Mouse (Mus musculus) E14TG2a.4 (cell line): ENCODE measurements around the gene Fam166a.

Source experiments
- H3K27me3 ChIP-seq: 2 replicates; pipeline ENCODE4 v1.6.1; 2014; ENCODE audit warnings: low read length, control low read depth; ENCODE audit not compliant: insufficient read depth
- H3K36me3 ChIP-seq: 2 replicates; pipeline ENCODE4 v1.6.1; 2014; ENCODE audit warnings: low read length, control low read depth; ENCODE audit not compliant: insufficient read depth
- H3K4me1 ChIP-seq: replicated peaks from 2 replicates; pipeline ENCODE4 v1.6.1; 2014; ENCODE audit warnings: low read depth, low read length, control low read depth
- H3K4me3 ChIP-seq: replicated peaks from 2 replicates; pipeline ENCODE4 v1.5.1; 2014; ENCODE audit warnings: mild to moderate bottlenecking, low read length
- H3K9me3 ChIP-seq: 2 replicates; pipeline ENCODE4 v1.6.1; 2014; ENCODE audit warnings: low read length, control low read depth
- CTCF ChIP-seq: conservative IDR thresholded peaks from 2 replicates; pipeline ENCODE4 v1.5.1; 2014; ENCODE audit warnings: low read length
- NANOG ChIP-seq: IDR thresholded peaks from 2 replicates; pipeline ENCODE4 v1.6.1; 2014; ENCODE audit warnings: borderline replicate concordance, low read length, mixed read lengths
- POU5F1 ChIP-seq: IDR thresholded peaks from 2 replicates; pipeline ENCODE4 v1.6.1; 2014; ENCODE audit warnings: low read length, borderline replicate concordance

Fam166a gene

GRCm38 (mm10) chr2:25218445-25218844 is at the start of gene Fam166a:
TSS of gene Fam166a (plus strand) at chr2:25218745.
- TF ChIP-seq POU5F1 = no peak
- Histone ChIP-seq H3K4me1 (peaks cover 42% of the 10 kb centered on the region), H3K9me3 (no peaks in the 10 kb centered on the region), H3K4me3 (no peak within 1 kb of the TSS), H3K27me3 (peaks cover 6% of the 10 kb centered on the region), H3K36me3 (peaks cover 28% of the 10 kb centered on the region)

- H3K4me1 ChIP-seq = peaks cover 43% of the 10 kb centered on the region
- H3K27me3 ChIP-seq = peaks cover 89% of the 10 kb centered on the region
Observed at GRCm38 (mm10) chr2:25169778-25170177, 48.8 kb upstream of the Fam166a start.

DNA sequence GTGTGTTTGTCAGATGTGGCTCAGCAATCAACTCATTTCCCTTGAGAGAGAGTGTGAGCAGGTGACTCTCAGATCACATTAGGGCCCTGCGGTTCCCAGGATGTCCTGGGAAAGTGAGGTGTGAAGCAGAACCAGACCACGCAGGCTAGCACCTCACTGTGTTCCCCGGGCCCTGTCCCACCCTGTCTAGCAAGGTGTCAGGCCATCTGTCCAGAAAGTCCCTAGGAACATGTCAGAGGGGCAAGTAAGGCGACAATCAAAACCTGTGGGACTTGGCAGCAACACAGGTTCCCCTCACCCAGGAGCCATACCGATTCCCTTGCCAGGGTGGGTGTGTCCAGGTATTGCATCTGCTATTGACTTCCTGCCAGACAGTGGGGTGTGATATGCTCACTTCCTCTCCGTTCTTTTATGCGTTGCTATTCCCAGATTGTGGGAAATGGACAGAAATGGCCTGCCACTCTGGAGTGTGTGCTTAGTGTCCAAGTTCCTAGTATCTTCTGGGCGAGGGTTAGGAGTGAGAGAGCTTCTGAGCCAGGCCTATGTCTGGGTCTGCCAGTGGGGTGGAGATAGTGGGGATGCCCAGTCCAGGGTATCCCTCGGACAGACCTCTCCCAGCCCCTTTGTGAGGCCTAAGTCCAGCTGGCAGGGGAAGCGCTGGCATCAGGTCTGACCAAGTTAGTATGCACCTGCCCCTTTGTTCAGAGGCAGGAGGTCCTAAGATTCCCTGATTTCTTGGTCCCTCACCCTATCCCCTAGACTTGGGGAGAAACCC is 48.0 kb upstream of the Fam166a start:
- TF ChIP-seq POU5F1 (no peak), NANOG (no peak), CTCF (no peak)
- no peak overlapping the region for H3K4me3 ChIP-seq
- H3K9me3 ChIP-seq = peaks cover 2% of the 10 kb centered on the region; the same call in 1 of the 2 replicates
- H3K36me3 ChIP-seq = no peaks in the 10 kb centered on the region
- H3K4me1 ChIP-seq = peaks cover 49% of the 10 kb centered on the region
- H3K27me3 ChIP-seq = peaks cover 89% of the 10 kb centered on the region

More at GRCm38 (mm10) chr2:25169778-25170177, 48.8 kb upstream of the Fam166a start:
- Histone ChIP-seq H3K36me3 (no peaks in the 10 kb centered on the region), H3K9me3 (peaks cover 2% of the 10 kb centered on the region; the same call in 1 of the 2 replicates), H3K4me3 (no peak overlapping the region; the same call in 1 of the 2 replicates)
- TF ChIP-seq POU5F1 = no peak
- no peak for TF ChIP-seq NANOG
- TF ChIP-seq CTCF = no peak

- Histone ChIP-seq H3K4me3 (no peak overlapping the region), H3K9me3 (peaks cover 2% of the 10 kb centered on the region; the same call in 1 of the 2 replicates), H3K27me3 (peaks cover 89% of the 10 kb centered on the region), H3K36me3 (no peaks in the 10 kb centered on the region), H3K4me1 (peaks cover 51% of the 10 kb centered on the region)
- no peak for TF ChIP-seq NANOG
- TF ChIP-seq CTCF = no peak
- TF ChIP-seq POU5F1 = no peak
Observed at GRCm38 (mm10) chr2:25171101-25171768, 47.3 kb upstream of the Fam166a start.

DNA sequence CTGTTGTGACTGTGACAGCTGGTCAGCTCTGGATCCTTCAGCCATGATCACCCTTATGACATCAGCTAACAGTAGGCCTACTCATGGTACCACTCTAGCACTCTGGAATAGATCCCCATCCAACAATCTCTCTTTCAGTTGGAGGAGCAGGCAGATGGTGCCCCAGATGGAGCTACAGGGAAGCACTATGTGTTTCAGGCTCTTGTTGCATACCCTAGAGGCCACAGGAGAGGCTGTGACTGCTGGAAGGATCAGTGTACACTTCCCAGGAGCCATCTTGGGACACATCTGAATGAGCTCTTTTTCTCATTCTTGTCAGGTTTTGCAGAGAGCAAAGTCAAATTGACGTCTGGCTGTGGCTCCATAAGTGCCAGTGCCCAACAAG is 46.8 kb upstream of the Fam166a start:
- peaks cover 2% of the 10 kb centered on the region; the same call in 1 of the 2 replicates for H3K9me3 ChIP-seq
- no peaks in the 10 kb centered on the region for H3K36me3 ChIP-seq
- peaks cover 89% of the 10 kb centered on the region for H3K27me3 ChIP-seq
- peaks cover 51% of the 10 kb centered on the region for H3K4me1 ChIP-seq
- no peak overlapping the region for H3K4me3 ChIP-seq
- no peak for TF ChIP-seq POU5F1
- TF ChIP-seq CTCF = no peak
- TF ChIP-seq NANOG = no peak

- TF ChIP-seq NANOG (no peak), POU5F1 (no peak), CTCF (no peak)
- no peaks in the 10 kb centered on the region for H3K9me3 ChIP-seq
- H3K4me3 ChIP-seq = no peak overlapping the region
- peaks cover 52% of the 10 kb centered on the region for H3K4me1 ChIP-seq
- H3K27me3 ChIP-seq = peaks cover 89% of the 10 kb centered on the region
- no peaks in the 10 kb centered on the region for H3K36me3 ChIP-seq
Observed at GRCm38 (mm10) chr2:25172629-25173028, 45.9 kb upstream of the Fam166a start.

DNA sequence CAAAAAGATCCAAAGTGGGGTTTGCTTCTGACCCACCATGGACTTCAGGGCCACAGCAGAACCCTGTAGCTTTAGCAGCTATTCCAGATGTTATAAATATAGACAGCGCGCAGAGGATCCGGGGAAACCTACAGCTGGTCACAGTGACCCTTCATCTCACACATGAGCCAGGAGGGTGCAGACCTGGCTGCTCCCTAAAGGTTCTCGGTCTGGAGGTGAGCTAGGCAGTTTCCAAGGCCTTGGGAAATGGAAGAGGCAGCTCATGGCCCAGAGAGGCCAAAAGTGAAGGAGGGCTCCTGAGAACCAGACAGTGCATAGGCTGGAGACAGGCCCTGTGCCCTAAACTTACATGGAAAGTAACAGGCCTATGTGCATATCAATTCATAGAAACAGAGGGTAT is 44.7 kb upstream of the Fam166a start:
- H3K4me3 ChIP-seq = no peak overlapping the region
- H3K27me3 ChIP-seq = peaks cover 95% of the 10 kb centered on the region
- TF ChIP-seq POU5F1 (no peak), CTCF (no peak), NANOG (no peak)
- no peaks in the 10 kb centered on the region for H3K36me3 ChIP-seq
- peaks cover 51% of the 10 kb centered on the region for H3K4me1 ChIP-seq
- no peaks in the 10 kb centered on the region for H3K9me3 ChIP-seq

DNA sequence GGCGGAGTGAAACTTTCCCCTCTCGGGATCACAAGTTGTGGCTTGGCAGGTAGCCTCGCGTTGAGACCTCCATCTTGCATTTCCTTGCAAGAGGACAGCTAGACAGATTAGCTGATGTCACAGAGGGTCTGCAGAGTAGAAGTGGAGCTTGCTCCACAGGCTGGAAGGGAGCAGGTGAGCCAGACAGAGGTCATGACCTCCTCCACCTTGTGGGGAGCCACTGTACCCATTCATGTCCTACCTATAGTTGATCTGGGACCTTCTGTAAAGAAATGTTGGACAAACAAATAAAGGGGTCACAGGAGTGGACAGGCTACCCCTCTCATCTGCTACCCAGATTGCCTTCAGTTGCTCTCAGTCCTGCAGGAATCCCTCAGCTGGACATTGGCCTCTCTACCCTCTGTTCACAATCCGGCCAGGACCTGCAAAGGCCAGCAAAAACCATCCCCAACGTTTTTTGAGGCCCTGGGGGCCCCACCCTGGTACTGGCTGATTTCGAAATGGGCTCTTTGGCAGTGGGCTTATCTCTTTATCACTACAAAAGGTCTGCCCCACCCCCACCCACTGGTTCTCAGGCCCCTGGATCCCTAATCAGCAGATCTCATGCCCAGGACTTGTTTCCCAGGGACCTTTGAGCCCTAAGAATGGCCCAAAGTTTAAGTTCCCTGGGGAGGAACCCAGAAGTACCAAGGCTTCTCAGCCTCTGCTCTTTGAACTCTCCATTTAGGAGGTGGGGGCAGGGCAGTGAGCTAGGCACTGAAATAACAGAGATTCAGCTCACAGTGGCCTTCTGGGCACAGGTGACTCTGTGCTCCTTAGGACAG is 43.5 kb upstream of the Fam166a start:
- TF ChIP-seq POU5F1 = no peak
- TF ChIP-seq CTCF = no peak
- TF ChIP-seq NANOG = no peak
- H3K36me3 ChIP-seq = no peaks in the 10 kb centered on the region
- peaks cover 97% of the 10 kb centered on the region for H3K27me3 ChIP-seq
- H3K4me3 ChIP-seq = no peak overlapping the region
- peaks cover 50% of the 10 kb centered on the region for H3K4me1 ChIP-seq
- no peaks in the 10 kb centered on the region for H3K9me3 ChIP-seq
